Mouse (Mus musculus): ENCODE results near the gene Rd3l. TPM values are rescaled to one million over a fixed set of nuclear protein-coding genes. Genes with fewer than 3 reads are reported as not detected.

The Rd3l gene
- total and polyA plus RNA-seq, 3 experiments: 0.32 to 0.44 TPM; not detected in 1

DNA sequence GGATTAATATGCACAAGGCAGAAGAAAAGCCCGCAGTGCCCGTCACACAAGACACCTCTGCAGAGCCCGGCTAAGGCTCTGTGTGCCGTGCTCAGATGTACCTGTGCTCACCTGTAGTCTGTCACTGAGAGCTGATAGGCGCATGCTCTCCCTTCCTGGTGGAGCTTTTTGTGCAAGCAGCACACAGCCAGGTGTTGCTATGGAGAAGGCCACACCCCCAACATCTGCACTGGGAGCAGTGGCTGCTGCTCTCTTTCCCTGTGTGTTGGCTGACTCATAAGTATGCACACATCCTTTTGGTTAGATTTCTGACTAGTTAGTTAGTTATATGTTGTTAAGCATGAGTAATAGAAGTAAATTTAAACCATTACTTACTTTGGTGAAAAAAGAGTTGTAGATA is 11.5 kb upstream of the Rd3l start:
- WGBS: 85% methylated on average over 5 of the region's 5 CpGs
- no peak overlapping the region for H3K4me3 ChIP-seq
- H3K79me2 ChIP-seq (replicated peaks; ENCODE audit: control insufficient read depth, insufficient read depth, low read length): no peaks in the 10 kb centered on the region
- TF ChIP-seq EP300 (IDR thresholded peaks at IDR 0.05; ENCODE audit: insufficient read depth, low read depth, low read length): no peak
- no peak for TF ChIP-seq POLR2A (IDR thresholded peaks at IDR 0.05; ENCODE audit: insufficient read depth, low read depth, low read length)
- TF ChIP-seq CTCF (IDR thresholded peaks at IDR 0.05): no peak
- no peak overlapping the region for H3K9ac ChIP-seq (ENCODE audit: low read depth, low read length)
- H3K27me3 ChIP-seq (ENCODE audit: control insufficient read depth, insufficient read depth, low read length): no peaks in the 10 kb centered on the region
- H3K4me1 ChIP-seq (ENCODE audit: control insufficient read depth, insufficient read depth, low read length): no peaks in the 10 kb centered on the region
- intact Hi-C loops (cut with DNase I): no loop called here
- no peak for DNase-seq
- H3K36me3 ChIP-seq (ENCODE audit: control insufficient read depth, insufficient read depth, low read length): no peaks in the 10 kb centered on the region
- H3K27ac ChIP-seq: no peak overlapping the region

DNA sequence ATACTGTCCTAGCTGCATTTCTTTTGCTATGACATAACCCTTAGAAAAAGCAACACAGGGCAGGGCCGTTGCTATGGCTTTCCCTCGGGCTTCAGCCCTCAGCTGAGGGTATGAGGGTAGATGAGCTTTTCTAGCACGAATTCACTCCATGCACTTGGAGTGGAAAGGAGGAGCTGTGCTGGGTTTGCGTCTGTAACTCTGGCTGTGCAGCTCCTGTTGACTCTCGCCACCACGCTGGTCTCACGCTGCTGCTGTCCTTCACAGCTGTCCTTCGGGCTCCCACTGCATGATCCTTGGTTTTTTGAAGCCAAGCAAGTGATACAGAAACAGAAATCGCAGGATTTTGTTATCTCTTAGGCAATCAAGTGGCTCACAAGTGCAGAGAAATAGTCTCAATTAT is 5.6 kb upstream of the Rd3l start:
- H3K27me3 ChIP-seq (ENCODE audit: control insufficient read depth, insufficient read depth, low read length): no peaks in the 10 kb centered on the region
- no peak overlapping the region for H3K9ac ChIP-seq (ENCODE audit: low read depth, low read length)
- H3K27ac ChIP-seq: no peak overlapping the region
- H3K79me2 ChIP-seq (replicated peaks; ENCODE audit: control insufficient read depth, insufficient read depth, low read length): no peaks in the 10 kb centered on the region
- DNase-seq: no peak
- TF ChIP-seq CTCF (IDR thresholded peaks at IDR 0.05) (no peak), EP300 (IDR thresholded peaks at IDR 0.05; ENCODE audit: insufficient read depth, low read depth, low read length) (no peak), POLR2A (IDR thresholded peaks at IDR 0.05; ENCODE audit: insufficient read depth, low read depth, low read length) (no peak)
- intact Hi-C loops (cut with DNase I): no loop called here
- 40% methylated on average over 9 of the region's 9 CpGs for WGBS
- no peaks in the 10 kb centered on the region for H3K36me3 ChIP-seq (ENCODE audit: control insufficient read depth, insufficient read depth, low read length)
- H3K4me1 ChIP-seq (ENCODE audit: control insufficient read depth, insufficient read depth, low read length): no peaks in the 10 kb centered on the region
- no peak overlapping the region for H3K4me3 ChIP-seq

DNA sequence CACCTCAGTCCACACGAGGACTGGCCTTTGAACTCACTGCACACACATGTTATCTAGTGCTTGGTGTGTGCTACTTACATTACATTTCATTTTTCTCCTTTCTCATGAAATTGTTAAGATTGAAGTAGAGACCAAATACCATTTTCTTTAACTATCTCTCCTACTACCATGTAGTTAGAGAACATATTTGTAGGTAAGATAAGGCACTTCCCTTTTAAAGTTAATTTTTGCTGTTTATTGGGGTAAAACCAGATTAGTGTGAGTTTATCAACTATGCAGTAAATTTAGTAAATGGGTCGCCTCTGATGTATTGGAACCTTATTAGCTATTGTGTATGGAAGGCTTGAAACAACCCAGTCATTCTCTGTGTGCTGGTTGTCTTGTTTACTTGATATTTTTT is 2.0 kb upstream of the Rd3l start:
- Histone ChIP-seq H3K9ac (ENCODE audit: low read depth, low read length) (no peak overlapping the region), H3K27ac (no peak overlapping the region), H3K36me3 (ENCODE audit: control insufficient read depth, insufficient read depth, low read length) (no peaks in the 10 kb centered on the region), H3K4me1 (ENCODE audit: control insufficient read depth, insufficient read depth, low read length) (peaks cover 2% of the 10 kb centered on the region; the same call in 1 of the 2 replicates), H3K27me3 (ENCODE audit: control insufficient read depth, insufficient read depth, low read length) (no peaks in the 10 kb centered on the region), H3K79me2 (replicated peaks; ENCODE audit: control insufficient read depth, insufficient read depth, low read length) (no peaks in the 10 kb centered on the region), H3K4me3 (no peak overlapping the region)
- intact Hi-C loops (cut with DNase I): no loop called here
- TF ChIP-seq POLR2A (IDR thresholded peaks at IDR 0.05; ENCODE audit: insufficient read depth, low read depth, low read length) (no peak), CTCF (IDR thresholded peaks at IDR 0.05) (no peak), EP300 (IDR thresholded peaks at IDR 0.05; ENCODE audit: insufficient read depth, low read depth, low read length) (no peak)
- 60% methylated on average over 2 of the region's 2 CpGs for WGBS
- DNase-seq: no peak

DNA sequence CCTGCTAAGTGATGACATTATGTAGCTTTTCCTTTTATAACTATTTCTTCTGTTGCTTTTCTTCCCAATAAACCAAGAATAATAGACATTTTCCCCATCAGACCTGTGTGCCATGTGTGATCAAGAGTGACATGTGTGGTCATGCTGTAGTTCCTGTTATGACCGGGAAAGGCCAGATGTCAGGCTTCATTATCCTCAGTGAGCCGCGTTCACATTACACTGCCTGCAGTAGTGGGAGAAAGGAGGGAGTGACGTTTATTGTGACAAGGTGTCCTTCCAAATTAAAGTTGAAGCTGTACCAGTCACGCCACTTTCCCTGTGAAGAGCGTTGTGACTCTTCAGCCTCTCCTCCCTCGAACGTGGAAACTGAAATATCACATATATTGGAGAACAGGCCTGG is 714 bp upstream of the Rd3l start:
- no peak overlapping the region for H3K4me3 ChIP-seq
- intact Hi-C loops (cut with DNase I): no loop called here
- no peaks in the 10 kb centered on the region for H3K36me3 ChIP-seq (ENCODE audit: control insufficient read depth, insufficient read depth, low read length)
- H3K27me3 ChIP-seq (ENCODE audit: control insufficient read depth, insufficient read depth, low read length): no peaks in the 10 kb centered on the region
- no peak for TF ChIP-seq POLR2A (IDR thresholded peaks at IDR 0.05; ENCODE audit: insufficient read depth, low read depth, low read length)
- TF ChIP-seq EP300 (IDR thresholded peaks at IDR 0.05; ENCODE audit: insufficient read depth, low read depth, low read length): no peak
- no peak for TF ChIP-seq CTCF (IDR thresholded peaks at IDR 0.05)
- peaks cover 3% of the 10 kb centered on the region; the same call in 1 of the 2 replicates for H3K4me1 ChIP-seq (ENCODE audit: control insufficient read depth, insufficient read depth, low read length)
- no peak overlapping the region for H3K27ac ChIP-seq
- no peak for DNase-seq
- 77% methylated on average over 8 of the region's 8 CpGs for whole genome bisulfite sequencing
- H3K79me2 ChIP-seq (replicated peaks; ENCODE audit: control insufficient read depth, insufficient read depth, low read length): no peaks in the 10 kb centered on the region
- H3K9ac ChIP-seq (ENCODE audit: low read depth, low read length): no peak overlapping the region

DNA sequence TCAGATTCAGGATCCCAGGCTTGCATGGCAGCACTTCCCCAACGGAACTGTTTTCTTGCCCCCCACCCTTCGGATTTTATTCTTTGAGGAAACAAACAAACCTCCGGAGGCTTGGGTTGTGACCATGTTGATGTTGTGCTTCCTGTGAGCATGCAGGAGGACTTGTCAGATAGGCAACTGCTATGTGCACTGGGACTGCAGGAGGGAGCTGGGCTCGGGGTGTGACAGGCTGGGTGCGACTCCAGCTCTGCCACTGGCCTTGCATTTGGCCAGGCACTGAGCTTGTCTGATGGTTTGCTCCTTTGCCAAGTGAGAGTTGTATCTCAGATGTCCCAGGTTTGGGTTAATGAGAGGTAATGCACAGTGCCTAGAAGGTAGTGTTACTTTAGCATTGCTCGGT is 2.8 kb downstream of the Rd3l start:
- DNase-seq: no peak
- Histone ChIP-seq H3K27me3 (ENCODE audit: control insufficient read depth, insufficient read depth, low read length) (no peaks in the 10 kb centered on the region), H3K27ac (no peak overlapping the region), H3K4me1 (ENCODE audit: control insufficient read depth, insufficient read depth, low read length) (peaks cover 3% of the 10 kb centered on the region; the same call in 1 of the 2 replicates), H3K36me3 (ENCODE audit: control insufficient read depth, insufficient read depth, low read length) (no peaks in the 10 kb centered on the region), H3K4me3 (no peak overlapping the region), H3K79me2 (replicated peaks; ENCODE audit: control insufficient read depth, insufficient read depth, low read length) (no peaks in the 10 kb centered on the region), H3K9ac (ENCODE audit: low read depth, low read length) (no peak overlapping the region)
- no peak for TF ChIP-seq CTCF (IDR thresholded peaks at IDR 0.05)
- no peak for TF ChIP-seq POLR2A (IDR thresholded peaks at IDR 0.05; ENCODE audit: insufficient read depth, low read depth, low read length)
- TF ChIP-seq EP300 (IDR thresholded peaks at IDR 0.05; ENCODE audit: insufficient read depth, low read depth, low read length): no peak
- 44% methylated on average over 6 of the region's 6 CpGs for whole genome bisulfite sequencing
- intact Hi-C loops (cut with DNase I): no loop called here

DNA sequence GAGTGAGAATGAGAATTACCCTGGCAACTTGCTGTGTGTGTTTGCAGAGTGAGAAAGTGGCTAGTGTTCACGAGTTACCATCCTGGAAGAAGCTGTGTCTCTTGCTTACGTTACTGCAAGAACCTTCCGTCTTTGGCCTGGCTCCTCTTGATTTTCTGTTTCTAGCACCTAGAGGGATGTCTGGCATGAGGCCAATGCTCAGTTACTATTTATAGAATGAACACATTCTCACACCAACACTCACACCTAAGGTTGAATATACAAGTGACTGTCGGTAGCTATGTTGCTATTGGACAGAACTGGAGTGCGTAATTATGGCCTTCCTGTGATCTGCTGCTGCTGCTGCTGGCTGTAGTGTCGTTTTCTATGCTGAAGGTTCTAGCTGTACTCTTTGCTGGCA is 4.0 kb downstream of the Rd3l start:
- H3K4me3 ChIP-seq: no peak overlapping the region
- H3K79me2 ChIP-seq (replicated peaks; ENCODE audit: control insufficient read depth, insufficient read depth, low read length): no peaks in the 10 kb centered on the region
- no peak overlapping the region; the same call in 1 of the 2 replicates for H3K27ac ChIP-seq
- WGBS: 28% methylated on average over 6 of the region's 6 CpGs
- no peaks in the 10 kb centered on the region for H3K36me3 ChIP-seq (ENCODE audit: control insufficient read depth, insufficient read depth, low read length)
- intact Hi-C loops (cut with DNase I): no loop called here
- DNase-seq: no peak
- H3K4me1 ChIP-seq (ENCODE audit: control insufficient read depth, insufficient read depth, low read length): peaks cover 3% of the 10 kb centered on the region; the same call in 1 of the 2 replicates
- no peak overlapping the region for H3K9ac ChIP-seq (ENCODE audit: low read depth, low read length)
- H3K27me3 ChIP-seq (ENCODE audit: control insufficient read depth, insufficient read depth, low read length): no peaks in the 10 kb centered on the region
- TF ChIP-seq CTCF (IDR thresholded peaks at IDR 0.05) (no peak), EP300 (IDR thresholded peaks at IDR 0.05; ENCODE audit: insufficient read depth, low read depth, low read length) (no peak), POLR2A (IDR thresholded peaks at IDR 0.05; ENCODE audit: insufficient read depth, low read depth, low read length) (no peak)

Data from heart, adult 2 months (tissue).